Mouse (Mus musculus) liver, adult (tissue): ENCODE measurements around the gene Kdm5c.

Source experiments
- GATA4 ChIP-seq: IDR thresholded peaks from 2 replicates; pipeline ENCODE4 v1.6.1; 2014; ENCODE audit warnings: mild to moderate bottlenecking, low read length; ENCODE audit not compliant: insufficient replicate concordance

The Kdm5c gene

DNA sequence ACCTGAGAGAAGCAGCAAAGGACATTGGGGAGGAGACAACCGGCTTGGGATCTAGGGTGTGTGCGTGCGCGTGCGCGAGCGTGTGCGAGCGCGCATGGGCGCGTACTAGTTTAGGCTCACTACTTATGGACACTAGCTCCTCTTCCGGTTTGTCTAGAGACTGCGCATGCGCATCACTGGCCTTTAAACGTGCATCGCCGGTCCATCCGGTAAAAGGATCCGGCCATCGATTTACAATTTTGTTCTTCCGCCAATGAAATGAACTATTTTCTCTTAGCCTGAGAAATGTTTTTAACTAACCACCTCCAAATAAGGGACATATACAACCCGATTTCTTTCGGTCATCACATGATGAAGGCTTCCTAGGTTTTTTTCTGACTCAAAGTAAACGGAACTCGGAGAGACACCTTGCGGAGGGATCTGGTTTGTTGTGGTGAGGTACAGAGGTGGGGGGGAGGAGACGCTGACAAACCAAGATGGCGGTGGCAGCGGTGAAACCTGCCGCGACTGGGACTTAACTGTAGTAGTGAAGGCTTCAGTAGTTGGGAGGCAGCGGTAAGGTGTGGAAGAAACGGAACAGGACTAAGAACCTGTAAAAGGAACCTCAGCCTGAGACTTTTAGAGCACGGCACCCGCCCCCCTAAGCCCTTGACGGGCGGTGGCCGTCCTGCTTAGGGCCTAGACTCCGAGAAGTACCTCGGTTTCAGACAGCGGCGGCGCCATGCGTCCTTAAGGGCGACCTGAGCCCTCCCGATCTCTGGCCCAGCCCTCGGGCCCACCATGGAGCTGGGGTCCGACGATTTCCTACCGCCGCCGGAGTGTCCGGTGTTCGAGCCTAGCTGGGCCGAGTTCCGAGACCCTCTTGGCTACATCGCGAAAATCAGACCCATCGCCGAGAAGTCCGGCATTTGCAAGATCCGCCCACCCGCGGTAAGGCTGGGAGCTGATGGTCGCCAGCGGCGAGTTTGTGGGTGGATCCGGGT, at the start of gene Kdm5c:
Kdm5c (plus strand) TSS at position 240 of the 983 bp plus-strand sequence.
- TF ChIP-seq GATA4: peak; percentile 21; the same call in 1 of the 2 replicates

DNA sequence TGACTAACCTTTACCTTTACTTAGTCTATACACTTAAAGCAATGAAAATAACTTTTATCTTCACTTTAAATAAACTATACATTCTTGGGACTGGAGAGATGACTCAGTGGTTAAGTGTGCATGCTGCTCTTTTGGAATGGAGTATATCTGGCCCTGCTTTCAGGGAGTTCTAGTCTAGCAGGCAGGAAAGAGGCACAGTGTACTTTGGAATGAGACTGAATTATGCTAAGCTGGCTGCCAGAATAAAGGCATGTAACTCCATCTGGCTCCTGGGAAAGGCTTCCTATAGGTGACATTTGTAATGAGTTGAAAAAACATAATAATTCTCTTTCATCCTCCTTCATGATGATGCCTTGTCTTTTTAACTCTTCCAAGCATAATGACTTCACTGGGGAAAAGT, 45.7 kb upstream of the Kdm5c start:
- no peak for TF ChIP-seq GATA4

DNA sequence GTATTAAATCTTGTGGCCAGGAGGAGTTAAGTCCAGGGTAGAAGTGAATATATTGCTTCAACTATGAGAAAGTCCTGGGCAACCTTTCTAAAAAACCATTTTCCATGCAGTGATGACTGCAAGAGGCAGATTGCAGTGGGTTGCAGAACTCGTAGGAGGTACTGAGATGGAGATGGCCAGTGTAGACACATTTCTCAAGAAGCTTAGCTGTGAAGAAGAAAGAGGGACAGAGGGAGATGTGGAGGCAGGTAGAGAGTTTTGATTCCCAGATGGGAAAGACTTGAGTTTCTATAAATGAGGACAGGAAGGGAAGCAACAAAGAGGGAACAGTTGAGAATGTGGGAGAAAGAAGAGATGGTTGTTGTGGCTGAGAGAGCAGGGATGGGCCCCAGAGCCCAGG, 41.6 kb upstream of the Kdm5c start:
- no peak for TF ChIP-seq GATA4

DNA sequence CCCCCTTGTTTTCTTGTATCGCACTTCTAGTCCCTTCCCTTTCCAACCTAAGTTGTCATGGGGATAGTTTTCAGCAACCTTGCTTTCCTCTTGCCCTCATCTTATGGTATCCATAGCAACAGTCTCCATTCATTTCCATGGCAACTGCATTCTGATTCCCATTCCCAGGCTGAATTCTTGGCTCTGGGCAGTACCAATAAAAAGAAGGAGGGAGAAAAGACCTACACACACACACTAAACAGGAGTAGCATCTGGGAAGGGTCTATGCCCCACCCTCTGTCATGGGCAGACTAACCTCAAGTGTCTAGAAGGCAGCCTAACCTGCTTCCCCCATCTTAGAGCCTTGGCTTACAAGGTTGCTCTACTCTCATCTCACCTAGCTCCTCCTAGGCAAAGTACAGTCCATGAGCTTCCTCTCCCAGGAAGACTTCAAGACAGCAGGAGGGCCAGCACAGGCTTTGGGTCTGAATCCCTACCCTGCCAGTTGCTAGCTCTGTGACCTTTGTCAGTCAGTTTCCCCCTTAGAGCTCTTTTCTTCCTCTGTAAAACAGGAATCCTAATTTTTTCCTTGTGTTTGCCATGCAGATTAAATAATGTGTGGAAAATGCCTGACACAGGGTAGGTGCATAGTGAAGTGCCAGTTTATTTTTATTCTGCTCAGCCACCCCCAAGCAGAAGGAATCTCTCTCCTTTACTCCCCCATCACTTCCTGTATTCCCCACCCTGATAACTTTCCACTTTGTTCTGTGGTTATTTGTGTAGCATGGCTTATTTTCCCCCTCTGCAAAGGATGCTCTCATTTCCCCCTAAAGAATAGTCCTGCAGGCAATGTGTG, 34.8 kb upstream of the Kdm5c start:
- no peak for TF ChIP-seq GATA4

DNA sequence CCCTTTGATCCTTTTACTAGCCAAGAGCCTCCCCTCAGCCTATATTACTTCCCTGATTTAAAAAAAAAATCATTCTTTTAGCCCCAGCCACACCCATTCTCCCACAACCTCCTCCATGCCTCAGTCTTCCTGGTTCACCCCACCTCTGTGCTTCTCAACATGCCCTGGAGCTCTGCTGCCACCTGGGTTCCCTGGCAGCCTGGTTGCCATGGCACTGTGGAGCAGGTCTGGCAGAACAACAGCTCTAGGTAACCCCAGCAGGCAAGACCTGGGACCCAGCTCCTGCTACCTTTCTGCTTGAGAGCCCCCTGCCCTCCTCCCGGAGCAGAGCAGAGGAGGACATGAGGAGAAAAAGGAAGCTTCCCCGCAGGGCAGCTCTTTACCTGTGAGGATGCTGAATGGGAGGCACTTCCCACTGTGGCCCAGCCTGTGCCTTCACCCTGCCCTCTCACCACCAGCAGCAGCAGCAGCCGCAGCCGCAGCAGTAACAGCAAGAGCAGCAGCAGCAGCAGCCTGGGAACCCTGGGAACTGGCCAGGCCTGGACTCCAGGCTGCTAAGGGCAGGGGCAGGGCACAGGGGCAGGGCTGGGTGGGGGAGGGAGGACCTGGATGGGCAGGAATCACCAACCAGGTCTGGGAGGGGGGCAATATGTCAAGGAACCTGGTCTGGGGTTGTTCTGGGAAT, 30.9 kb upstream of the Kdm5c start:
- no peak for TF ChIP-seq GATA4

DNA sequence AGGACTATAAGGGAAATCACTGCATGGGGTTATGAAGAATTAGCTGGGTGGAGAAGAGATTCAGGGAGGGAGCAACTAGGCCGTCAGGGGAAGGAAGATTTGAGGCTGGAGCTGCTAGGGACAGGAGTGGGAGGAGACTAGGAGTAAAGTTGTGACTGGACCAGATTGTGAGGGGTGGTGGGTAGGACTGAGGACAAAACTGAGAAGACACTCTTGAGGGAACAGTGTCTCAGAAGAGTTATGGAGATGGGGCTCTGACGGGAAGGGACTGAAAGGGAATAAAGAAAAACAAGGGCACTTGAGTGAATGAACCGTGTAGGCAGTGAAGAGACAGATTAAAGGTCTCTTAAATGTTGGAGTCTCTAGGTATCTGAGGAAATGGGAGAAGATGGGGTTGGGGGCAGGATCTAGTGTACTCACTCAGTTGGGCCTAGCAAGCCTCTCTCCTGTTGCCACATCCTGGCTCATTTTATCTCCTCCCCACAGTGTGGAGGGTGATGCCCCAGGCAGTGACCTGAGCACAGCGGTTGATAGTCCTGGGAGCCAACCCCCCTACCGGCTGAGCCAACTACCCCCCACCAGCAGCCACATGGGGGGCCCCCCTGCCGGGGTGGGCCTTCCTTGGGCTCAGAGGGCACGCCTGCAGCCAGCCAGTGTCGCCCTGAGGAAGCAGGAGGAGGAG, 30.3 kb upstream of the Kdm5c start:
- no peak for TF ChIP-seq GATA4

DNA sequence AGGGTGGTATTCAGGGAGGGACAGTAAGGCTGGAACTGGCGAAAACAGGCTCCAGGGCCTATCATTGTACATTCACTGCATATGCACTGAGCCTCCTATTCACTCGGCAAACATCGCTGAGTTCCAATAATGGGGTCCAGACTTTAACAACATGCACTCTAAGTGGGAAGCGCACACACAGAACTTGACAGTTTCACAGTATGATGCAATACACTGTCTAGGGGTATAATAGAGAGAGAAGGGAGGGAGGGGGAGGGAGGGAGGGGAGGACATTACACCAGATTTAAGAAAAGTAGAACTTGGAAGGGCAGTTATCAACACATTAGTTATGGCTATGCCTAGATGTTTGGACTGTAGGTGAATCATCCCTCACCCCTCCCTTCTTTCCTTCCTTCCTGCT, 29.6 kb upstream of the Kdm5c start:
- TF ChIP-seq GATA4: no peak

DNA sequence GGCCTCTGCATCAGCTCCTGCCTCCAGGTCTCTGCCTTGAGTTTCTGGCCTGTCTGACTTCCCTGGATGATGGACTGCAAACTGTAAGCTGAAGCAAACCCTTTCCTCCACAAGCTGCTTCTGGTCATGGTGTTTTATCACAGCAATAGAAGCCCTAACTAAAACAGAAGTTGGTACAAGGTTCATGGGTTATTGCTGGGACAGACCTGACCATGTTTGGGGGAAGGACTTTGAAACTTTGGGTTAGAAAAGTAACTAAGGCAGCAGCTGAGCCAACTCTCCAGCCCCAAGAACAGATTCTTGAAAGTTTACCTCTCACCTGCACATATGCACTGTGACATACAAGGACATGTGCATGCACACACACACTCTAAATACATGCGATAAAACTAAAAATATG, 27.3 kb upstream of the Kdm5c start:
- TF ChIP-seq GATA4: no peak

DNA sequence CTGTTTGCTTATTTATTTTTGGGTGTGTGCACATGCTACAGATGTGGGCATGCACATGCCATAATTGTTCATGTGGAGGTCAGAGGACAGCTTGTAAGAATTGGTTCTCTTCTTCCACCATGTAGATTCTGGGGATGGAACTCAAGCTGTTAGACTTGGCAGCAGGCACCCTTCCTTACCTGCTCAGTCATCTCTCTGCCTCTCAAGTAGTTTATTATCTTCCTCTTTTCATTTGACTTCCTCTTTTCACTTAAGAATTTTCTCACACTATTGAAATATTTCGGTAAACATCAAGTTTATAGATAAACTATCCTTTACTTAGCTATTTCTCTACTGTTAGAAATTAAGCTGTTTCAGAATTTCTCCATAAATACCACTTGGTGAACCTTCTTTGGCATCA, 18.1 kb upstream of the Kdm5c start:
- no peak for TF ChIP-seq GATA4

DNA sequence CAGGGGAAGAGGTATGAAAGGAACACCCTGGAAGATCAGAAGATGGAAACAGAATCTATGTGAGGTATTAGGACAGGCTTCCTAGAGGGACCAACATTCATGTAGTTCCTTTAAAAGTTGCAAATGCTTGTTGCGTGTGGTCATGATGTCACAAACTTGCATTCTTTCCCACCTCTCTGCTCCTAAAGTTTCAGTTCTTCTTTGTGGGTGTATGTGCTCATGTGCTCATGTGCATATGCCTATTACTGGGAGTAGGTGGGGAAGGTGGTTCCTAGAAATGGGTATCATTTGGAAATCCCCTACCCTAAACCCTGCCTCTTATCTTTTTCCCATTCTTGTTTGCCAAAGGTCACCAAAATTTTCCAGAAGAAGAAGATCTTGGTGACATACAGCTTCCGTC, 14.3 kb upstream of the Kdm5c start:
- TF ChIP-seq GATA4: no peak

DNA sequence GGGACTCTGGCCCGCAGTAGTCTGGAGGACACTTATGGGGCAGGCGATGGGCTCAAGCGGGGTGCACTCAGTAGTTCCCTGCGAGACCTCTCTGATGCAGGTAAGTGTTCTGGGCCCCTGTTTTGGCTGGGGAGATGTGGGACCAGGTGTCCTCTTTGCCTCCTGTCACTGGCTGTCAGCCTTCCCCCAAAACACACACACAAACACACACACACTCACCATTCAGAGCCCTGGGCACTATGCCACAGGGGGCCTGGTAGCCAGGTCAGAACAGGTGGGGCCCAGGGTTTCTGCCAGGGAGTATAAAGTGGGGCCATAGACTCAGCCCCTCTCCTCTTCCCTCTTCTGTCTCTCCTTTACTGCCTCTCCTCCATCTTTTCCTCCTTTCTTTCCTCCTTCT, 11.1 kb upstream of the Kdm5c start:
- TF ChIP-seq GATA4: no peak

DNA sequence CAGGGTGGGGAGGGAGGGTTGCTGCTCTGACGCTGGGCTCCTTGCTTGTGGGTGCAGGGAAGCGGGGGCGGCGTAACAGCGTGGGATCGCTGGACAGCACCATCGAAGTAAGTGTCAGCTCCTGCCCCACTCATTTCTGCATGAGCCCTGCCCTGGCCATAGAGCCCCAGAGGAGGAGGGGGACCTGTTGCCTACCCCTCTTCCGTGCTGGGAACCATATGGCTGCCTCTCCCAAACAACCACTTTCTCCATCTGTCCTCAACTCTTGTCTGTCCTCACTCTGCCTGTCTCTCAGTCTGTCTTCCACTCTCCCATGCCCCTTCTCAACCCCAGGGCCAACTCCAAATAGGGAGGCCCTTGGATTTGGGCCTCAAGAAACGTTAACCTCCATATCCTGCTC, 10.6 kb upstream of the Kdm5c start:
- no peak for TF ChIP-seq GATA4

DNA sequence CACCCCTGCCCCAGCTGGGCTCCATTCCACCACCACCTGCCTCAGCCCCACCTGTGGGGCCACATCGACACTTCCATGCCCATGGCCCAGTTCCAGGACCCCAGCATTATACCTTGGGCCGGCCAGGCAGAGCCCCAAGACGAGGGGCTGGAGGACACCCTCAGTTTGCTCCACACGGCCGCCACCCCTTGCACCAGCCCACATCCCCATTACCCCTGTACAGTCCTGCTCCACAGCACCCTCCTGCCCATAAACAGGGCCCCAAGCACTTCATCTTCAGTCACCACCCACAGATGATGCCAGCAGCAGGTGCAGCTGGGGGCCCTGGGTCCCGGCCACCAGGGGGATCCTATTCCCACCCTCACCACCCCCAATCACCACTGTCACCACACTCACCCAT, 9.5 kb upstream of the Kdm5c start:
- no peak for TF ChIP-seq GATA4

DNA sequence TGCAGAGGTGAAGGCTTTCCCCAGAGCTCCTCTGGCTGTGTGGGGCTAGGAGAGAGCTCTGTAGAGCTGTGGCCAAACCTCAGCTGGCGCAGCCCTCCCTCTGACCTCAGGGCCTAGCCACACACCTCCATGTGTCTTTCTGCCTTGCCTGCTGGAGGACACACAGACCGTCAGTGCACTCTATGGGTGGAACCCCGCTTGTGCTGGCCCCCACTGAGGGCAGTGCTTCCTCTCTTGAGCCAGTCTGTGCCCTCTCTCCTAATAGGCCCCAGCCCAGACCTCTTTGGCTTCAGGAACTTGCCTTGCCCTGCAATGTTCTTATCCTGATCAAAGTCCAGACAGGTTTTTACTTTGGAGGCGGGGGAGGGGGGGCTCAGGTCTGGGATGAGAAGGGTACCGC, 8.5 kb upstream of the Kdm5c start:
- no peak for TF ChIP-seq GATA4

DNA sequence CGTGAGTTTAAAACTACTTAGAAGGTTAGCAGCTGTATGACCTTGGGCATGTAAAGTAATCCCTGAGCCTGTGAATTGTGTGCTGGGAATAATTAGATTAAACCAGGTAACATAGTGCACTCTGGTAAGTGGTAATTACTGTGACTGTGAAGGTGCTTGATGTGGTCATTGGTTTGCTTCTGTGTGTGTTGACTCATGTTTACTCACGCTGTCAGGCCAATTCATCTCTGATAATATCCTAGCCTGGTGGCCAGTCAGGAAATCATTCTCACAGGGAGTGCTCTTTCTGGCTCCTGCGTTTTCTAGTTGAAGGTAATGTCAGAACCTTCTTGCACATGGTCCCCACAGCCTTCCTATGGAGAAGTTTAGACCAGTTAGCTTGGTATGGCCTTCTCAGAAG, 1.3 kb downstream of the Kdm5c start:
- TF ChIP-seq GATA4: no peak
